Mouse (Mus musculus) limb, embryonic 11.5 days (tissue): ENCODE data around the gene Setd1b. TPM values are rescaled to one million over a fixed set of nuclear protein-coding genes. Genes with fewer than 3 reads are reported as not detected.
A peak's percentile ranks its signal among the peaks of the same experiment; 100 is the strongest.

ENCODE experiments used
- ATAC-seq: fragments of 200-750 bp; cut with Nextera tagmentation; 2 replicates; pipeline ENCODE4 v1.8.0; 2017; ENCODE audit warnings: low read depth; ENCODE audit not compliant: insufficient number of reproducible peaks, low FRiP score, low TSS enrichment
- DNase-seq: peaks from one replicate; pipeline ENCODE4 v3.0.0-alpha.2; 2015; ENCODE audit warnings: low spot score
- H3K27ac ChIP-seq: fragments of 300-500 bp; sonication (generic); replicated peaks from 2 replicates; pipeline ENCODE4 v1.5.1; 2014; ENCODE audit warnings: low read depth, mild to moderate bottlenecking, low read length
- H3K27me3 ChIP-seq: fragments of 300-500 bp; sonication (generic); 2 replicates; pipeline ENCODE4 v1.6.1; 2014; ENCODE audit warnings: mild to moderate bottlenecking, low read length, mixed read lengths; ENCODE audit not compliant: control insufficient read depth, insufficient read depth
- H3K36me3 ChIP-seq: fragments of 300-500 bp; sonication (generic); 2 replicates; pipeline ENCODE4 v1.6.1; 2014; ENCODE audit warnings: mild to moderate bottlenecking, low read length, moderate library complexity, mixed read lengths; ENCODE audit not compliant: control insufficient read depth, insufficient read depth
- H3K4me1 ChIP-seq: fragments of 300-500 bp; sonication (generic); 2 replicates; pipeline ENCODE4 v1.6.1; 2014; ENCODE audit warnings: low read length, mixed read lengths; ENCODE audit not compliant: control insufficient read depth, insufficient read depth
- H3K4me2 ChIP-seq: fragments of 300-500 bp; sonication (generic); 2 replicates; pipeline ENCODE4 v1.6.1; 2014; ENCODE audit warnings: low read depth, mild to moderate bottlenecking, moderate library complexity; ENCODE audit not compliant: severe bottlenecking
- H3K4me3 ChIP-seq: fragments of 300-500 bp; sonication (generic); 2 replicates; pipeline ENCODE4 v1.5.1; 2014; ENCODE audit warnings: low read depth, low read length
- H3K9ac ChIP-seq: fragments of 300-500 bp; sonication (generic); 2 replicates; pipeline ENCODE4 v1.6.1; 2014; ENCODE audit warnings: mild to moderate bottlenecking, low read length
- H3K9me3 ChIP-seq: fragments of 300-500 bp; sonication (generic); 2 replicates; pipeline ENCODE4 v1.6.1; 2016; ENCODE audit warnings: low read length; ENCODE audit not compliant: control insufficient read depth
- WGBS: fragments of 180-500 bp; shearing (Covaris S2); extraction: QIAGEN DNeasy Blood & Tissue Kit; methylation state at CpG from one replicate; pipeline ENCODE4 v1.1.7; 2014; 5-methylcytosine and 5-hydroxymethylcytosine counted together
- polyA plus RNA-seq: library from polyadenylated mRNA; unstranded; fragments of >200 nt; fragmentation: Nextera tagmentation; extraction: Ambion mirVana; gene quantifications from 2 replicates; pipeline ENCODE4 v1.2.1, GENCODE M21; 2014

Setd1b gene
- polyA plus RNA-seq, 1 experiment from 2014 or later: 12.0 TPM

GRCm38 (mm10) chr5:123109452-123110203 lies 32.4 kb upstream of the Setd1b start:
- H3K9ac ChIP-seq: no peak overlapping the region
- no peak for ATAC-seq
- DNase-seq: no peak
- no peak overlapping the region for H3K27ac ChIP-seq
- no peak overlapping the region for H3K4me3 ChIP-seq
- H3K4me2 ChIP-seq: no peak overlapping the region
- H3K4me1 ChIP-seq: 0 out of 2 replicates have a peak, but pooled peaks cover 2% of the 10 kb centered on the region
- no peaks in the 10 kb centered on the region for H3K9me3 ChIP-seq
- no peaks in the 10 kb centered on the region for H3K36me3 ChIP-seq
- no peaks in the 10 kb centered on the region for H3K27me3 ChIP-seq
- 36% methylated on average over 13 of the region's 13 CpGs for WGBS

- WGBS: 64% methylated on average over 13 of the region's 13 CpGs
- no peaks in the 10 kb centered on the region for H3K9me3 ChIP-seq
- H3K36me3 ChIP-seq: no peaks in the 10 kb centered on the region
- no peak overlapping the region for H3K4me2 ChIP-seq
- no peak overlapping the region for H3K4me3 ChIP-seq
- H3K9ac ChIP-seq: no peak overlapping the region
- no peak overlapping the region for H3K27ac ChIP-seq
- ATAC-seq (no peak), DNase-seq (no peak)
- H3K27me3 ChIP-seq: no peaks in the 10 kb centered on the region
- H3K4me1 ChIP-seq: 0 out of 2 replicates have a peak, but pooled peaks cover 2% of the 10 kb centered on the region
Observed at GRCm38 (mm10) chr5:123110296-123110721, 31.7 kb upstream of the Setd1b start.

- Histone ChIP-seq H3K9me3 (no peaks in the 10 kb centered on the region), H3K27me3 (no peaks in the 10 kb centered on the region), H3K4me3 (no peak overlapping the region), H3K9ac (no peak overlapping the region), H3K36me3 (no peaks in the 10 kb centered on the region), H3K27ac (no peak overlapping the region), H3K4me1 (0 out of 2 replicates have a peak, but pooled peaks cover 2% of the 10 kb centered on the region), H3K4me2 (no peak overlapping the region)
- no peak for ATAC-seq
- no peak for DNase-seq
- 63% methylated on average over 11 of the region's 11 CpGs for WGBS
Observed at GRCm38 (mm10) chr5:123114109-123114508, 27.9 kb upstream of the Setd1b start.

- no peak overlapping the region for H3K4me2 ChIP-seq
- DNase-seq: peak; percentile 39
- no peaks in the 10 kb centered on the region for H3K27me3 ChIP-seq
- H3K4me1 ChIP-seq: 0 out of 2 replicates have a peak, but pooled peaks cover 2% of the 10 kb centered on the region
- no peak overlapping the region for H3K4me3 ChIP-seq
- WGBS: 43% methylated on average over 7 of the region's 7 CpGs
- H3K9ac ChIP-seq: no peak overlapping the region
- H3K9me3 ChIP-seq: no peaks in the 10 kb centered on the region
- ATAC-seq: no peak
- H3K27ac ChIP-seq: no peak overlapping the region
- no peaks in the 10 kb centered on the region for H3K36me3 ChIP-seq
Observed at GRCm38 (mm10) chr5:123114924-123115323, 27.1 kb upstream of the Setd1b start.

GRCm38 (mm10) chr5:123116080-123116479 lies 25.9 kb upstream of the Setd1b start:
- ATAC-seq: no peak
- Histone ChIP-seq H3K27me3 (no peaks in the 10 kb centered on the region), H3K4me2 (no peak overlapping the region), H3K9ac (no peak overlapping the region), H3K9me3 (no peaks in the 10 kb centered on the region), H3K4me1 (no peaks in the 10 kb centered on the region), H3K36me3 (no peaks in the 10 kb centered on the region), H3K4me3 (no peak overlapping the region), H3K27ac (no peak overlapping the region)
- DNase-seq: no peak
- 59% methylated on average over 8 of the region's 8 CpGs for WGBS

GRCm38 (mm10) chr5:123117257-123117656 lies 24.7 kb upstream of the Setd1b start:
- Histone ChIP-seq H3K9ac (no peak overlapping the region), H3K4me1 (no peaks in the 10 kb centered on the region), H3K27ac (no peak overlapping the region), H3K27me3 (no peaks in the 10 kb centered on the region), H3K4me3 (no peak overlapping the region), H3K4me2 (no peak overlapping the region), H3K36me3 (no peaks in the 10 kb centered on the region; the same call in 1 of the 2 replicates), H3K9me3 (peaks cover under 1% of the 10 kb centered on the region; the same call in 1 of the 2 replicates)
- DNase-seq (peak; percentile 87), ATAC-seq (0 out of 2 replicates have a peak, but pooled peaks have one; percentile 56)
- WGBS: 16% methylated on average over 10 of the region's 10 CpGs

GRCm38 (mm10) chr5:123117773-123118172 lies 24.2 kb upstream of the Setd1b start:
- ATAC-seq (no peak), DNase-seq (no peak)
- 87% methylated on average over 8 of the region's 8 CpGs for WGBS
- Histone ChIP-seq H3K9me3 (peaks cover 3% of the 10 kb centered on the region; the same call in 1 of the 2 replicates), H3K27me3 (no peaks in the 10 kb centered on the region), H3K36me3 (no peaks in the 10 kb centered on the region; the same call in 1 of the 2 replicates), H3K4me3 (no peak overlapping the region), H3K9ac (no peak overlapping the region), H3K4me1 (no peaks in the 10 kb centered on the region), H3K4me2 (no peak overlapping the region), H3K27ac (no peak overlapping the region)

- no peak overlapping the region for H3K4me2 ChIP-seq
- H3K27ac ChIP-seq: no peak overlapping the region
- 83% methylated on average over 10 of the region's 10 CpGs for WGBS
- DNase-seq (no peak), ATAC-seq (no peak)
- peaks cover 3% of the 10 kb centered on the region; the same call in 1 of the 2 replicates for H3K9me3 ChIP-seq
- no peak overlapping the region for H3K9ac ChIP-seq
- H3K4me3 ChIP-seq: no peak overlapping the region
- no peaks in the 10 kb centered on the region for H3K27me3 ChIP-seq
- no peaks in the 10 kb centered on the region; the same call in 1 of the 2 replicates for H3K36me3 ChIP-seq
- no peaks in the 10 kb centered on the region for H3K4me1 ChIP-seq
Observed at GRCm38 (mm10) chr5:123118826-123119225, 23.2 kb upstream of the Setd1b start.
